Mouse (Mus musculus): ENCODE measurements around the gene Ldlrad1. TPM values are rescaled to one million over a fixed set of nuclear protein-coding genes. Genes with fewer than 3 reads are reported as not detected.

Gene Ldlrad1
- polyA plus RNA-seq, 1 experiment from 2014 or later, result not detected

DNA sequence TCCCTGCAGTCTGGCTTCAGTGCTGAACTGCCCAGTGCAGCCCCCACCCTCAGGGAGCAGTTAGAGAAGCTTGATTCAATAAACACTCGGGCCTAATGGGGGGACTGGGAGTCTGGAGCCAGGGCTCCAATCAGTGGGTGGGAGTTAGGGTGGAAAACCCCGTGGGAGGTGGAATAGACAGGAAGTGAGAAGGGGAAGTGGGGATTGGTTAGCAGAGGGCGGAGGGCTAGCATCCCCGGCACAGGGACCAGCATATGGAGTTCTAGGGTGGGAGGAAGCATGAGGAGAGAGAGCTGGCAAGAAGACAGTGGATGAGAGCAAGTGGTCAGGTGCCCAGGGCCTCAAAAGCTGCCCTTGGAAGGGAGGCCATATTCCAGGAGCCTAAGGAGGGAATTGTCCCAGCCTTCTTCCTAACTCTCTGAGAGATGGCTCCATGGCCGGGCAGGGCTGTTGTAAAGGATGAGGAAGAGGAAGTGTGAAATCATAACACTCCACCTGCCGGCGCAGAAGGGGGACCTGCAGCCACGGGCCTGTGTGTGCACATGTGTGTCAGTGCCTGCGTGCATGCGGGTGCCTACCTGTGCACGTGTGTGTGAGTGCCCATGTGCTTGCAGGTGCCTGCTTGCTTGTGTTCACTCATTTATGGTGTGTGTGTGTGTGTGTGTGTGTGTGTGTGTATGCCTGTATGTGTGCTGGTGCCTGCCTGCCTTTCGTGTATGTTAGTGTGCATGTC, 4.5 kb downstream of the Ldlrad1 start:
- Histone ChIP-seq H3K27ac (replicated peaks) (no peak overlapping the region), H3K4me3 (no peak overlapping the region), H3K4me2 (no peak overlapping the region), H3K9ac (no peak overlapping the region), H3K36me3 (peaks cover 8% of the 10 kb centered on the region; the same call in 1 of the 2 replicates), H3K27me3 (no peaks in the 10 kb centered on the region), H3K4me1 (replicated peaks) (no peaks in the 10 kb centered on the region), H3K9me3 (no peaks in the 10 kb centered on the region)
- no peak for ATAC-seq (ENCODE audit: low FRiP score, low read depth)
- WGBS, result 81% methylated on average over 12 of the region's 12 CpGs

DNA sequence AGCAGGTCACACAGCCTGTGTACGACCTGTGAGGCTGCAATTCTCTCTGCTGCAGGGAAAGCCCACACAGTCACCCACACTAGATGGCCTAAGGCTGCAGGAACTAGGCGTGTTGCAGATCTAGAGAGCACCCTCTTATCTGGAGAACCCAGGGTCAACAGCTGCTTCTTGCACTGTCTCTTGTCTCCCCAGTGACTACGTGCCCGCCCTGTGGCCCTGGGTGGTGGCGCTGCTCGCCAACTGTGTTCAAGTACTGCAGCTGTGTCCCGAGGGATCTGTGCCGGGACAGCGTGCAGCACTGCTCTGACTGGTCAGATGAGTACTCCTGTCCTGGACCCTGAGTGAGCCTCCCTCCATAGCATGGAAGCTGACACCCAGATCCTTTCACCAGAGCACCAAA, 8.6 kb downstream of the Ldlrad1 start:
- no peaks in the 10 kb centered on the region for H3K9me3 ChIP-seq
- H3K27ac ChIP-seq (replicated peaks), result no peak overlapping the region
- no peak overlapping the region for H3K9ac ChIP-seq
- ATAC-seq (ENCODE audit: low FRiP score, low read depth), result no peak
- no peaks in the 10 kb centered on the region for H3K27me3 ChIP-seq
- WGBS, result 95% methylated on average over 9 of the region's 9 CpGs
- H3K4me3 ChIP-seq, result no peak overlapping the region
- H3K4me2 ChIP-seq, result no peak overlapping the region
- no peaks in the 10 kb centered on the region for H3K36me3 ChIP-seq
- H3K4me1 ChIP-seq (replicated peaks), result no peaks in the 10 kb centered on the region

DNA sequence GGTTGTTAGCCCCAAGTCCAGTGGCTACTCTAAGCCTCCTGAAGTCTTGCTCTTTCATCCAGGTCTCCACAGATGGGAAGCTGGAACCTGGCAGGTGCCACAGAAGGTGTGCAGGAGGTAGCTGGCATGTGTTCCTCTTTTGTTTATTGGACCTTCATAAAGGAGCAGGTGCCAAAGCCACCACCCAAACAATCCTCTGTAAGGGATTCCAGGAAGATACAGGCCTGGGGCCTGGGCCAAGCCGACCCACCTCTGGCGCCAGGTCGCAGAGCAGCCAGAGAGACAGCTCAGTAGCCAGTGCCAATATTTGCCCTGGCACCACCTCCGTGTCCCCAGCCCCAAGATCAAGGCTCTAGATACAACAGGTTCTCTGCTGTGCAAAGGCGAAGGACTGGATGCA, 12.5 kb downstream of the Ldlrad1 start:
- Histone ChIP-seq H3K4me1 (replicated peaks) (no peaks in the 10 kb centered on the region), H3K27me3 (no peaks in the 10 kb centered on the region), H3K27ac (replicated peaks) (no peak overlapping the region), H3K4me3 (no peak overlapping the region), H3K36me3 (no peaks in the 10 kb centered on the region), H3K9me3 (no peaks in the 10 kb centered on the region), H3K9ac (no peak overlapping the region), H3K4me2 (no peak overlapping the region)
- no peak for ATAC-seq (ENCODE audit: low FRiP score, low read depth)
- 88% methylated on average over 5 of the region's 5 CpGs for WGBS

DNA sequence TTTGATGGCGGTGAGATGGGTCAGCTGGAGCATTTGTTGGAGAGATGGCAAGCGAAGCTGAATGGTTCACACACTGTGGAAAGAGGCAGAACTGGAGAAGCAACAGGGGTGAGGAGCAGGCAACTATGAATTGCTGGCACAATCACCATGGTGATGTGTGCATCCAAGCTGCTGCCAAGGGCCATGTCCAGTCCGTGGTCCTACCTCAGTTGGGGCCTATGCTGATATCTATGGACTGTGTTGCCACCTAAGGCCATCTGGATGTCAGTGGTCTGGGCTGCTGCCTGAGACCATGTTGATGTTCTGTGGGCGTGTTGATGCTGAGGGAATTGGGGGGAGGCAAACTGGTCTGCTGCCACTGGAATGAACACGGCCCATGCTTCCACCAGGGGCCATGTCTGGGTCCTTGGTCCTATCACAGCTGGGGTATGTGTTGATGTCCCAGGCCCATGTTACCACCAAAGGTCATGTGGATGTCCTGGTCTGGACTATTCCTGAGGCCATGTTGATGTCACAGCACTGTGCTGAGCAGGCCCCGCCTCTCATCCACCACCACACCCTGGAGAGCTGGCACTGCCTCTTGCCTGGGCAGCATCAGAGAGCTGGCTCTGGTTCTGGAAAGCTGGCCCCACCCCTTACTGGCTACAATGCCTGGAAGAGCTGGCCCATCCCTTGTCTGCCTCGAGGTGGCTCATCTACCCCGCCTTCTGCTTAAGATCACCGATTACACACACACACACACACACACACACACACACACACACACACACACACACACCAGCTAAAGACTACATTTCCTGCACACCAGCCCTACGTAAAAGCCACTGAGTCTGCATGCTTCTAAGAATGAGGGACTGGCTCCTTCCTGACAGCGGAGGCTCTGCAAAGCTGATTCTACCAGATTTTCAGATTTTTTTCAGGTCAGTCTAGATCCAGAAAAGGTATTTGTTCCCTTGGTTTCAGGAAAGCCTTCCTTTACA, 14.5 kb downstream of the Ldlrad1 start:
- Histone ChIP-seq H3K9ac (no peak overlapping the region), H3K36me3 (no peaks in the 10 kb centered on the region), H3K9me3 (no peaks in the 10 kb centered on the region), H3K27ac (replicated peaks) (no peak overlapping the region), H3K27me3 (no peaks in the 10 kb centered on the region), H3K4me2 (no peak overlapping the region), H3K4me3 (no peak overlapping the region), H3K4me1 (replicated peaks) (no peaks in the 10 kb centered on the region)
- ATAC-seq (ENCODE audit: low FRiP score, low read depth), result peak; percentile 56; the same call in 1 of the 2 replicates
- WGBS, result 84% methylated on average over 11 of the region's 11 CpGs

DNA sequence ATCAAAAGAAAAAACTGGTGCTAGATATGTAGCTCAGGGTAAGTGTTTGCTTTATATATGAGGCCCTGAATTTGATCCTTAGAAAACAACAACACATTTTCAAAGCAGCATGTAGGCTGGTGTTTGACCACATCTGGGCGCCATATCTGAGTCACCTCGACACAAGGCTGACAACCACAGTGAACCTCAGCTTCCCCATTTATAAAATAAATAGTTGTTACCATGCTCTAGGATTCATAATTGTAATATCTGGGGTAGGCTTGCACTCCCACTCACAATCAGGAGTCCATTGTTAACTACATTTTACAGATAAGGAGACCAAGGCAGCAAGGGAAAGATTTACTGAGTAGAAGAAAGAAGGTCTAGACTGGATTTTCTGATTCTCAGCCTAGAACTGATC, 17.3 kb downstream of the Ldlrad1 start:
- no peak for ATAC-seq (ENCODE audit: low FRiP score, low read depth)
- no peak overlapping the region for H3K9ac ChIP-seq
- no peak overlapping the region for H3K4me2 ChIP-seq
- no peak overlapping the region for H3K27ac ChIP-seq (replicated peaks)
- WGBS, result 93% methylated on average over 2 of the region's 2 CpGs
- no peaks in the 10 kb centered on the region for H3K27me3 ChIP-seq
- H3K4me3 ChIP-seq, result no peak overlapping the region
- 0 out of 2 replicates have a peak, but pooled peaks cover 6% of the 10 kb centered on the region for H3K36me3 ChIP-seq
- no peaks in the 10 kb centered on the region for H3K4me1 ChIP-seq (replicated peaks)
- no peaks in the 10 kb centered on the region for H3K9me3 ChIP-seq

DNA sequence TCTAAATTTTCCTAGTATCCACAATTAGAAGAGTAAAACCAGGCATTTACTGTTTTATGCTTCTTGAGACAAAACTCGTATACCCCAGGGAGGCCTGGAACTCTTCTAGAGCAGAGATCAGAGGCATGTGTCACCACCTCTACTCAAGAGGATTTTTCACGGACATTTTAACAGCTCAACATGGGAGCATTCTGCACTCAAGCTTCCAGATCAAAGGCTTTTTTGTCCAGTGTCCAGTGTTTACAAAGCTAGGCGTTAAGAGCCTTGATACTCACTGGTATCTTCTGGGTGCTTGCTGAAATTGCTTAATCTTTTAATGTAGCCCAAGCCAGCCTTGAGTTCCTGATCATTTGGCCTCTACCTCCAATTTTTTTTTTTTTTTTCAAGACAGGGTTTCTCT, 23.2 kb downstream of the Ldlrad1 start:
- no peak for ATAC-seq (ENCODE audit: low FRiP score, low read depth)
- no peaks in the 10 kb centered on the region for H3K4me1 ChIP-seq (replicated peaks)
- no peaks in the 10 kb centered on the region for H3K9me3 ChIP-seq
- no peak overlapping the region for H3K9ac ChIP-seq
- no peak overlapping the region for H3K27ac ChIP-seq (replicated peaks)
- peaks cover 55% of the 10 kb centered on the region for H3K36me3 ChIP-seq
- 74% methylated on average over 3 of the region's 3 CpGs for WGBS
- no peak overlapping the region for H3K4me3 ChIP-seq
- no peaks in the 10 kb centered on the region for H3K27me3 ChIP-seq
- H3K4me2 ChIP-seq, result no peak overlapping the region

DNA sequence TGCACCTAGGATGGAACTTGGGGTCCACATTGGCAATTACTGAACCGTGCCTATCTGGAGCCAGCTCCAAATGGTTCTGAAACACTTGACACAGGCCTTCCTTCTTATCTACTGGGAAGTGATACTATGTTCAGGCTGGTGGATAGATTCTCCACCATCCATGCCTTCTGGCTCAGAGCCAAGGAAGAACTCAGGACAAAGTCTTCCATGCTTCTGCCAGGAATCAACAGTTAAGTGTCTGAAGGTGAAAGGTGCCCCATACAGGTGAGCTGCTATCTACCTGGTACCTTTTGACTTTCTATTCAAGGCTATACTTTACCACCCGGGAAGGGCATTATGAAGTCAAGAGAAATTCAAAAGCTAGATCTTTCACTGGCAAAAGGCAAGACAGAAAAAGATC, 29.3 kb downstream of the Ldlrad1 start:
- H3K4me3 ChIP-seq, result no peak overlapping the region
- 94% methylated on average over 2 of the region's 2 CpGs for WGBS
- peaks cover 83% of the 10 kb centered on the region for H3K36me3 ChIP-seq
- H3K27ac ChIP-seq (replicated peaks), result no peak overlapping the region
- H3K27me3 ChIP-seq, result no peaks in the 10 kb centered on the region
- no peak overlapping the region for H3K4me2 ChIP-seq
- H3K9ac ChIP-seq, result no peak overlapping the region
- no peak for ATAC-seq (ENCODE audit: low FRiP score, low read depth)
- H3K4me1 ChIP-seq (replicated peaks), result no peaks in the 10 kb centered on the region
- no peaks in the 10 kb centered on the region for H3K9me3 ChIP-seq

DNA sequence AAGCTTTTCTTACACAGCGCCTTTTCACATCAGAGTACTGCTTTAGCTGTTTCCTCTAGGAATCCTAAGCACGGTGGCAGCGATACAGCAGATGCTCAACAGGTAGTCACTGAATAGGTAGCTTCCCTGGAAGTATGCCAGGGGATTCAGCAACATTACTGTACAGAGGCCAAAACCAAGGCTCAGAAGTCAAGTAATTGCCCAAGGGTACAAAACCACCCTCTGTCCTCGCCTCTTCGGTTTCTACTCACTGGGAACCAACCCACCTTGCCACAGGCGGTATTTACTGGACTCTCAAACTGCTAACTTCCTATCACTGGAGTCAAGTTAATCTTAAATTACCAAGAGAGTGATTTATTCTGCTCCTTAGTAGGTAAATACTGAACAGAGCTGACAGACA, 31.2 kb downstream of the Ldlrad1 start:
- H3K4me1 ChIP-seq (replicated peaks), result peaks cover 10% of the 10 kb centered on the region; the same call in 1 of the 2 replicates
- no peak overlapping the region for H3K27ac ChIP-seq (replicated peaks)
- no peak overlapping the region for H3K9ac ChIP-seq
- H3K4me2 ChIP-seq, result no peak overlapping the region
- H3K27me3 ChIP-seq, result no peaks in the 10 kb centered on the region
- ATAC-seq (ENCODE audit: low FRiP score, low read depth), result no peak
- no peak overlapping the region for H3K4me3 ChIP-seq
- 96% methylated on average over 6 of the region's 6 CpGs for WGBS
- no peaks in the 10 kb centered on the region for H3K9me3 ChIP-seq
- peaks cover 69% of the 10 kb centered on the region for H3K36me3 ChIP-seq

DNA sequence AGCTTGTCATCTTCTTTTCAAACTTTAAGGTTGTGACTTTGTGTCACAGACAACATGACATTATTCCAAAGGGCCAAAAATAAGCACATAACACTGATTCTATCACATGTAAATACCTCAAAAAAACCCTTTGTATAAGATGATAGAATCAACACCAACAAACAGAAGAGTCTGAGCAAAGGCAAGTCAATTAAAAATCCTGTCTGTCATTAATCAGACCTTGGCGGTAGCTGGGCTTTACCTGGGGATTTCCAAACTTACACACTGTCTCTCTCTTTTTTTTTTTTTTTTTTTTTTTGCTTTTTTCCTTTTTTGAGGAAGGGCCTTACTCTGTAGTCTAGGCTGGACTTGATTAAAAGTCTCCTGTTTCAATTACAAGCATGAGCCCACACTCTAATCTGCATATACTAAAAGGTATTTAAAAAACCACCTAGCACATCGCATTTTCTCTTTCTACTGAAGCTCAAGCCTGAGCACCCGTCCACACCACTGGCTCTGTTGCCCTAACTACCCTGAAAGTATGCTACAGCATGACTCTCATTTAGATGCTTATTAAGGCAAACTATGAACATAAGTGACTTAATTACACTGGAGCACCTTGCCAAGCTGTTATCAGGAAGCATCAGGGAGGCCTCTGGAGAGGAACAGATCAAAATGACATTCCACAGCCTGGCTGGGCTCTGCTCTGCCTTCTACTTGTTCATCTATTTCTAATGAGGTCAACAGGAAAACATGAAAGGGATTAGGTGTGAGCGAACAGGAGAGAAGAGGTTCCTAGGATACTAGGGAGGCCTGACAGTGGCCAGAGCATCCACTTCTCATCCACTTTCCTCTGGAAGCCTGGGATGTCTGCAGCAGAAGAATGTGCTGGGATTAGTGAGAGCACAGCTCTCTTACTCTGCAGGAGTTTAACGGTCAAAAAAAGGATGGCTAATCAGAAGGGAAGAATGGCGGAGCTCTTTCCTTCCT, 34.7 kb downstream of the Ldlrad1 start:
- Histone ChIP-seq H3K36me3 (peaks cover 48% of the 10 kb centered on the region), H3K4me2 (no peak overlapping the region), H3K4me3 (no peak overlapping the region), H3K4me1 (replicated peaks) (peaks cover 19% of the 10 kb centered on the region; the same call in 1 of the 2 replicates), H3K9me3 (no peaks in the 10 kb centered on the region), H3K27ac (replicated peaks) (0 out of 2 replicates have a peak overlapping the region, but pooled peaks have one; percentile 34), H3K9ac (no peak overlapping the region), H3K27me3 (no peaks in the 10 kb centered on the region)
- ATAC-seq (ENCODE audit: low FRiP score, low read depth), result no peak
- 60% methylated on average over 6 of the region's 6 CpGs for WGBS

DNA sequence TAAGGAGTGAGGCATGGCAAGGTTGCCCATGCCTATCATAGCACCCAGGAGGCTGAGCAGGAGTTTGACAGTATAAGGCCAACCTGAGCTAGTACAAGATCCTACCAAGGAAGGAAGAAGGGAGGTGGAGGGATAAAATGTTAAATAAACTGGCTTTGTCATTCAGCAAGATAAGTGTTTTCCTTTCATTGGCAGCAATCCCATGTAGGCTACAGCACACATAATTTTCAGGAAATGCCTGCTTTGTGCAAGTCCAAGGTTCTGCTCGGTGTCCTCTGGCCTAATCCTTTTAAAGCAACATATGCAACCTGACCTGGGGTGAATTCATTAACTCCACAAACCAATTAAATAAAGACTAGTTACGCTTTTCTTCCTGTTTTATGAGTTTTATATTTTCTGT, 36.4 kb downstream of the Ldlrad1 start:
- Histone ChIP-seq H3K9me3 (no peaks in the 10 kb centered on the region), H3K36me3 (peaks cover 34% of the 10 kb centered on the region), H3K4me3 (no peak overlapping the region), H3K27ac (replicated peaks) (no peak overlapping the region), H3K4me1 (replicated peaks) (peaks cover 32% of the 10 kb centered on the region), H3K27me3 (no peaks in the 10 kb centered on the region), H3K9ac (no peak overlapping the region), H3K4me2 (no peak overlapping the region)
- 74% methylated on average over 2 of the region's 2 CpGs for WGBS
- no peak for ATAC-seq (ENCODE audit: low FRiP score, low read depth)

DNA sequence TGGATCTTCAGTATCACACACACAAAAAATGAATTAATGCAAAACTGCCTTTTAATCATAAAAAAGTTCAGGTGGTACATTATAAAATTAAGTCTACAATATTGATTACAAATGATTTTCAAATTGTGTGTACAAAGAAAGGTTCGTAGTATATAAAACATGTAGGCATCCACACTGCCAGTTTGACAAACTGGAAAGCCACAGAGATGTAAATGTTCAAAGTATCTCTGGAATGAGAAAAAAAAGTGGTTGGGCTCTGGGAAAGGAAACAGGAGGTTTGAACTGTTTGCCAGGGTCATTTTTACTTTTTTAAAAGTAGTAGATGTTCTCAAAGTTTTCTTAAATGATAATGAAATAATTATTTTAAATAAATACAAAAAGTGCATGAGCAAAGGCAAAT, 37.1 kb downstream of the Ldlrad1 start:
- Histone ChIP-seq H3K9me3 (no peaks in the 10 kb centered on the region), H3K36me3 (peaks cover 27% of the 10 kb centered on the region), H3K9ac (no peak overlapping the region), H3K4me2 (no peak overlapping the region), H3K27me3 (no peaks in the 10 kb centered on the region), H3K27ac (replicated peaks) (no peak overlapping the region), H3K4me3 (no peak overlapping the region), H3K4me1 (replicated peaks) (peaks cover 37% of the 10 kb centered on the region)
- ATAC-seq (ENCODE audit: low FRiP score, low read depth), result no peak
- 81% methylated on average over 1 of the region's 1 CpGs for WGBS
